Mouse (Mus musculus): ENCODE measurements around the gene Fam83d. TPM values are rescaled to one million over a fixed set of nuclear protein-coding genes. Genes with fewer than 3 reads are reported as not detected.
A peak's percentile ranks its signal among the peaks of the same experiment; 100 is the strongest.
"Not testable (repeated sequence)": the region's sequence is repeated elsewhere in the genome, so short reads cannot be mapped to it uniquely, and the experiment has no call there.

Fam83d gene
- under 1 TPM; 0.32 to 0.53 TPM for polyA plus RNA-seq (2017; shearing (Covaris generic))

DNA sequence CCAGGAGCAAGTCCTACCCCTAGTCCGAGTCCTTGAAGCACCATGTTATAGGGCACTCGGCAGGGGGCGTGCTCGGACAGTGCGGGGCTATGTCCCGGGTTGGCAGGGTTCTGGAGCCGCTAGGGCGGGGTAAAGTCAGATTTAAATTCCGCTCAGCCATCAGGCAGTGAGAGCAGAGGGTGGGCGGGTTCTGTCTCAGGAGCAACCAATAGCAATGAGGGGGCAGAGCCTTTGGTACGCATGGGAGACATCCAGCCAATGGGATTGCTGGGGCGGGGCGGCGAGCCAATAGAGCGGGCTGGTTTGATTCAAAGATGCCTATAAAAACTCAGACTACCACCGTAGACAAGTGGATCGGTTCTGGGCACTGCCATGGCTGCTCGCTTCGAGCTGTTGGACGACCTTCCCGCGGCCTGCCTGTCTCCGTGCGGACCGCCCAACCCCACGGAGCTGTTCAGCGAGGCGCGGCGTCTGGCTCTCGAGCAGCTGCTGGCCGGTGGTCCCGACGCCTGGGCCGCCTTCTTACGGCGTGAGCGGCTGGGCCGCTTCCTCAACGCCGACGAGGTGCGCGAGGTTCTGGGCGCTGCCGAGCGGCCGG lies at the start of gene Fam83d:
Fam83d (plus strand) TSS at position 352 of the 598 bp plus-strand sequence.
- ATAC-seq: peak; percentile 98

DNA sequence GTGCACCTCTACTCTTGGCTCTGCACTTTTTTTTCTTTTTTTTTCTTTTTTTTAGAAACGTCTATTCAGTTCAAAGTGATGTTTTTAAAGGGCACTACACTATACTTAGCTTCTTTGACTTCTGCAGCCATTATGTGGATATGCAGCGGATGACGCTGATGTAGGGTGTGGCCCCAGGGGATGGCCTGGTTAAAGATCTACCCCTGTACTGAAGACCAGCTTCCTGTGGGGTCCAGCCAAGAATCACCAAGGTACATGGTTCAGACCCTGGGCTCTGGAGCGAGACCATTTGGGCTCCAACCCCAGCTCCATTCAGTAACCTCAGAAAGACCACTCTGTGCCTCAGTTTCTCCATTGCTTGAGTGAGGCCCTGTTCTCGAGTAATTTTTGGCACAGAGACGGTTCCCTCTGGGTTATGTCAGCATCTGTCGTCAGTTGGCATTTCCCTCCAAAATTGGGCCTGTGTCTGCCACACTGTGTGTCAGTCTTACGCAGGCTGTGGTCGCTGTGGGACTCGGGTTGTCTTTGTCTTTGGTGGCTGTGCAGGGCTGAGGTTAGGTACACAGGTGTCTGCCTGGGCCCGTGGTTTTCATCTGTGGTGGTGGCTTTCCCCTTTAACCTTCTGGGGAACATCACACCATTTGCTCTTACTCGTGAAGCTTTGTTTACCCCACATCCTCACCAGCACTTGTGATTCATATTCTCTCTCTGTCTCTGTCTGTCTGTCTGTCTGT lies 48.9 kb upstream of the Fam83d start:
- ATAC-seq: peak; percentile 76

DNA sequence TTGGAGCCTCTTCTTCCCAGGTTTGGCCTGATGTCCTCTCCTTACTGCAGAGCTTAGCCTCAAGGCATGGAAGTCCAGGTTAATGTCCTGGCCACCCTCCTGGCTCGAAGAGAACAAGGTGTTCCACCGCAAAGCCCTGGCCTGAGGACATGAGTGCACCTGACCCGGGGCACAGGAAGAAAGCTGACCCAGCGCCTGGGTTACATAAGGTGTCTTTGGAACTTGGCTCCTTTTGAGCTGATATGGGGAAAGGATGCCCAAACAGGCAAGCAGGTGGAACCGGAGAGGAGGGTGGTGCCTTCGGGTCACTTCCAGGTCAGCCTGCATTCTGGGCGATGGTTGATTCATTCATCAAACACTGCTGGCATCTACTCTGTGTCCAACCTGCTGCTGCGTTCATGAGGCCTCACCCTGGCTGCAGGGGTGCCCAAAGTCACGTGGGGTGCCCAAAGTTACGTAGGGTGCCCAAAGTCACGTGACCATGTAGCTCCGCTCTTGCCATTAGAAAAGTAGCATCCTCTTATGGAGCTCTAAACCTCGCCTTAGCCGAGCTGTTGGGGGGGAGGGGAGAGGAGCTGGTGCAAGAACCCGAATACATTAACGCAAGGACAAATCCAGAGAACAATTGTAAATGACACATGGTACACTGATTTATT lies 47.0 kb upstream of the Fam83d start:
- no peak for ATAC-seq

DNA sequence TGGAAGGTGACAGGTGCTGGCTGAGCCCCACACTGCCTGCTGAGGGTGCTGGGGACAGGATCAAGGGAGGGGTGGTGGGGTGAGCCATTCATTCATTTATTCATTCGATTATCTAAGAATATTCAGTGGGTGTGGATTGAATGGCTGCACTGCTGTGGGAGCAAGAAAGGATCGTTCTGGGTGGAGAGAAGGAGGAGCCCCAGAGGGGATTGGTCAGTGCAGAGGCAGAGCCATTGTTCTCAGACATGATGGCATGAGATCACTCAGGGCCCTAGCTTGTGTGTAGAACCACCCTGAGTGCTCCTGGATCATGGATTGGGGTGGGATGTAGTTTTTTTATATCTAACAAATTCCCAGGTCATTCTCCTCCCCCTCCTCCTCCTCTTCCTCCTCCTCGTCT lies 46.4 kb upstream of the Fam83d start:
- no peak for ATAC-seq

DNA sequence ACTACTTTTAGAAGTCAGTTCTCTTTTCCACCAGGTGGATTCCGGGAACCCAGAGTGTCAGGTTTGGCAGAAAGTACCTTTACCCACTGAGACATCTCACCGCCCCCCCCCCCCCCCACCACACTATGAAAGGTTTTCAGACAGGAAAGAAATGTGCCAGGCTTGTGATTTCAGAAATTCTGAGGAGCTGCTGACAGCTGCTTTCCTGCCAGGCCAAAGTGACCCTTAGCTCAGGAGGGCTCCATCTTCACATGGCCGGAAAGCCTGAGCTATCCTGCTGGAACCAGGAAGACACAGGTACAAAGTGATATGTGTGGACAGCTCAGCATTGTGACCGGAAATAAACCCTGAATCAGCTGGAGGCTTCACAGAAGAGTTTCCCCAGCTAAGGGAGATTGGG lies 45.8 kb upstream of the Fam83d start:
- no peak for ATAC-seq

DNA sequence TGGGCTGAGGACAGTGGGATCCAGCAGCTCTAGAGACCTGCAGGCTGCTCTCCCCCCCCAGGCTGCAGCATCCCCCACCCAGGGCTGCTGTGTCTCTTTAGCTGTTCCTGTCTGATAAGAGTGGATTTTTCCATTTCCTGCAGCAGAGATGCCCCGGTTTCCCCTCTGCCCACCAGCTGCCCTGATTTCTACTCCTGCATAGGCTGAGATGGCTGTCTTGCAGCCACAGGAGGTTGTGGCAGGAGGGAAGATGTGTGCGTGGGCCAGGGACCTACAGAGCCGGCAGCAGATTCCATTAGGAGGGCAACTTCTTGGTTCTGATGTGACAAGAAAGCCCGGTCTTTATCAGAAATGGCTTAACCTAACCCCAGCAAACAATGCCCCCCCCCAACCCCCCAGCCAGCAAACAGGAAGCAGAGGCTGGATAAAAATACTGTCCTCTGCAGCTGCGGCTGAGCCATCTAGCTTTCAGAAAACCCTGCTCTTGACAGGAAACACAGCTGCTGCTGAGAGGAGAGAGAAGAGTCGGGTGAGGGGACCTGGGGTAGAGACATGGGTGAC lies 44.8 kb upstream of the Fam83d start:
- ATAC-seq: peak; percentile 38

DNA sequence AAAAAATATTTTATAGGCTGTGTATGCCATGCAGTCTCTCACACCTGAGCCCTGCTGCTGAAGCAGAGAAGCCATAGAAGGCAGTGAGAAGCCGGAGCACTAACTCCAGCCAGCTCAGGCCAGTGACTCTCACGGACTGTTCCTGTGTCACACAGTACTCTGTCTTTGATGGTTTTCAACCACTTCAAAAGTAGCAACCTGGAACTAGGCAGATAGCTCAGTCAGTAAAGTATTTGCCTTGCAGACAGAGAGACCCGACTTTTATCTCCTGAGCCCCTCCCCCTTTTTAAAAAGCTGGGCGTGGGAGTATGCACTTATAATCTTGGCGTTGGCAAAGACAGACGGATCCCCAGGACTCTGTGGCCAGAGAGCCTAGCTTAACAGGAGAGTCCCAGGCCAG lies 44.1 kb upstream of the Fam83d start:
- peak; percentile 6 for ATAC-seq

DNA sequence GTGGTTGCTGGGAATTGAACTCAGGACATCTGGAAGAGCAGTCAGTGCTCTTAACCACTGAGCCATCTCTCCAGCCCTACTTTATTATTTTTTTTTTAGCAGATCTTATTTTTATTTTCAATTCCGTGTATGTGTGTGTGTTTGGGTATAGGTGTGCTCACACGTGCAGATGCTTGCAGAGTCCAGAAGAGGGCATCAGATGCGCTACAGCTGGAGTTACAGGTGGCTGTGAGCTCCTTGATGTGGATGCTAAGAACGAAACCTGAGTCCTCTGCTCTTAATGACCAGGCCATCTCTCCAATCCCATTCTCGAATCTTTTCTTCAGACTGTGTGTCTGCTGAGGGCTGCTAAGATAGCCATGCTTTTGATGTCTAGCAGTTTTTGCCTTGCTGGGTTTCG lies 41.6 kb upstream of the Fam83d start:
- no peak for ATAC-seq

DNA sequence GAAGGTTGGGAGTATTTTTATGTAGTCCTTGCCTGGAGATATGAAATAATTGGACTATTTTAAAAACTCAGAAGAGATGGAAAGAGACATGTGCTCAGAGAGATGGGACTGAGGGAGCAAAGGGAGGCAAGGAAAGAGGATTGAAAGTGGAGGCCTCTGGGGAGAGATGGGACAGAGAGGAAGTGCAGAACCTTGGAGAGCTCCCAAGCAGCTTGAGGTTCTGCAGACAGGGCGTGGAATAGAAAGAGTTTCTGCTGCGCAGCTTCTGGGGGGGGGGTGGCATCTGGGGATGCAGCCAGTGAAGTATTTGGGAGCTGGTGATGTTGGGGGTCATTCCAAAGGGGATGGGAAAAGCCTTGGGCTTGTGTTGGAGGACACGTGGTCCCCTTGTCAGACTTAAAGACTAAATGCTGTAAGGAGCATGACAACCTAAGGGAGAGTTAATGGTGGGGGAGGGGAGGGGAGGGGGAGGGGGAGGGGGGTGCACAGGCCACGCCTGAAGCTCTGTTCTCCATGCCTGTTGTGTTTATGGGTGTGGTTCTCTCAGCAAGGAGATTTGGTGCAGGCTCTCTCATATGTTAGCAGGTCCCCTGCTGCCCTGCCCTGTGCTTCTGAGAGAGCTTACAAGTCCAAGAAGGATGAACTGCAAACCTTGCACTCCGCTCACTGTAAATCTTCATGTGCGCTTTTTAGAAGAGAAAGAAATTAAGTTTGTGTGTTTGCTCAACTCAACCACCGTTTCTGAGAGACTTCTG lies 39.7 kb upstream of the Fam83d start:
- no peak for ATAC-seq

DNA sequence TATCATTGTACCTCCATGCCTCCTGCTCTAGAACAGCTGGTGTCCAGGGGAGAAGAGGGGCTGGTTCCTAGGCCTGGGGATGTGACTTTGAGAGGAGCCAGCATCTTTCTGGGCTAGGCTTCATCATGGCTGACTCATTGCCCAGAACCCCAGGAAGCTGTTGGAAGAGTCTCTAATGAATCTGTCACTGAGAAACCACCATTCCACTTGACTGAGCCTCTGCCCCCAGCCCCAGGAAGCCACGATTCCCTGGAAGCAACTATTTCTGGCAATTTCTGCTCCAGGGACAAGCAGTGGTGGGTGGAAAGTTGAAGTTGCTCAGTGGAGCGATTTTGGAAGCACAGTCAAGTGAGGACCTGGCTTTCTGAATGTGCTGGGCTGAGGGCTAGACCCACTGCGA lies 37.0 kb upstream of the Fam83d start:
- no peak for ATAC-seq

DNA sequence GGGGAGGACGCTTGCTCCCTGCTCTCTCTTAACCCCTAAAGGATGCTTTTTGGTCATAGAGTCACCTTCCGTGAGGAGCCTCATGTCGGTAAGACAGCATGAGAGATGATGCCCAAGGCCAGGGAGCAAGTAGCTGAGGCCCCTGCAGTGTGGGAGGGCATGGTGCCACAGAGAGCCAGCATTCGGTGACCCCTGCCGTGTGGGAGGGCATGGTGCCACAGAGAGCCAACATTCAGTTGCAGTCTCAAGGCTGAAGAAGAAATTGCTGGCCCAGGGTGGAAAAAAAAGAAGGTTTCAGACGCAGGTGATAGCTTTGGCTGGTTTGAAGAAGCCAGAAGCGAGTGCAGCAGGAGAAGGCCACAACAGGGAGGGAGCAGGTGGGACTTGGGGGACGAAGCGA lies 35.4 kb upstream of the Fam83d start:
- no peak for ATAC-seq

DNA sequence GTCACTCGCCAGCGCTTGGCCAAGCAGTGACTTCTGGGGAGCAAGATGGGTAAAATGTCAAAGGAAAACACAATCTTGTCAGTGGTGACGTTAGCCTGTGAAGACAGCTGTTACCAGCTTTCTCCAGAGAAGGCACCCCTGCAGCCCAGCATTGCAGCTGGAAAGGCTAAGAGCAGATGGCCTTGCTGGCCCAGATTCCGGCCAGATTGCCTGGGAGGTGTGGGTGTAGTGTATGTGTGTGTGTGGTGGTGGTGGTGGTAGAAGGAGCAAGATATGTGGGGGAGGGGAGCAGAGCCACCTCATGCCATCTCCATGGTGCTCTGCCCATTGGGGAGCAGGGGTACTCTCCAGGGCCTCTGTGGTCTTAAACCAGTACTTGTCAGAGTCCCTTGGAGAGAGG lies 34.8 kb upstream of the Fam83d start:
- no peak for ATAC-seq

DNA sequence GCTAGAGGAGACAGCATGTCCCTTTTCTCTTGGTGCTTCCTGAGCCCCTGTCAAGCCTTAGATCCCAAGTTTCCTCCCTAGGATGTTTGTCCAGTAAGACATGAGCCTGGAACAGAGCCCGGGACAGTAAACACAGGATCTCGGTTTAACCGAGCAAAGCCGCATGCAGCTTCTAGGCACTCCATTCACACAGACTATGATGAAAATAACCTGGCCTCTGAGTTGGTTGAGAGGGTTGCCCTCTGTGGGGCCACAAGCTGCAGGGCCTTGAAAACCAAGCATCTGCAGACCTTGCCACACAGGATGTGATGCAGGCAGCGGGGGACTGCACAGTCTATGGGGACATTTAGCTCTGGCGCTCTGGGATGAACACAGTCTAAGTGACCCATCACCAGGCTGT lies 34.0 kb upstream of the Fam83d start:
- ATAC-seq: peak; percentile 64

DNA sequence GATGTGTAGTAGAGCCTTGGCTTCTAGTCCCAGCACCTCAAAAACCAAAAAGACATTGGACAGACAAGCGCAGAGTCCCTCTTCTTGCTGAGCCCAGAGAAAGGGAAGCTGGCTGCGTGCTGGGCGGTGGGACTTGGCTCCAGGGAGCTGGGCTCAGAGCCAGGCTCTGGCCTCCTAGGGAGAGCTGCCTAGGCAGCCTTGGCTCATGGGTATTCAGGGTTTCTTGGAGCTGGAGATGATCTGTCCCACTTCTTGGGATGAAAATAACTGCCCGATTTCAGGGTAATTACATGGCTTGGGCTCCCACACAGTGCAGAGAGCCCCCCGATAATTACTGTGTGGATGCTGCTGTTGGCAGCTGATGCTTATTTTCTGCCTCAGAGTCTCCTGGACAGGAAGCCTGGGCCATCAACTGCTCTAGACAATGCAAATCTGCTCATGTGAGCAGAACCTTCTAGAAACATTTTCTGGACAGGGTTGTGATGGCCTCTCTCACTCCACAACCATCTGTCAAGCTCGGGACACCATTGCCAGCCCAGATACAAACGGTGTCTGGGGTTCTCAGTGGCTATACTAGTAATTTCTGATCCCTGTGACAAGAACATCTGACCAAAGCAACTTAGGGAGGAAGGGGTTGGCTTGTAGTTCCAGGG lies 33.3 kb upstream of the Fam83d start:
- ATAC-seq: no peak

DNA sequence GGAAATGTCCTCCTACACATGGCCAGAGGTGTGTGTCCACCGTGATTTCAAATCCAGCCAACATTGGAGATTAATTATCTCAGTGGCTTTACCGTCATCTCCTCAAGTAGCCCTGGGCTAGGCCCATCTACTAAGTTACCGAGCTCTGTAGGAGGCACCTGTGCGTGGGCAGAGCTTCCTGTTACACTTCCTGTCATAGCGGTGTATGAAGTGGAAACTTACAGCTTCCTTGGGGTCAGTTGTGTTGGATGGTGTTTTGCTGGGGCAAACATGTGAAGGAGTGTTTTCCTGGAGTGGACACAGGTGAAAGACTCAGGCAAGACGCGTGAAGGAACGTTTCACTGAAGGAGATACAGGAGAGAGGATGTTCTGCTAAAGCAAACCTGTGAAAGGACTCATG lies 32.6 kb upstream of the Fam83d start:
- peak; percentile 85 for ATAC-seq

DNA sequence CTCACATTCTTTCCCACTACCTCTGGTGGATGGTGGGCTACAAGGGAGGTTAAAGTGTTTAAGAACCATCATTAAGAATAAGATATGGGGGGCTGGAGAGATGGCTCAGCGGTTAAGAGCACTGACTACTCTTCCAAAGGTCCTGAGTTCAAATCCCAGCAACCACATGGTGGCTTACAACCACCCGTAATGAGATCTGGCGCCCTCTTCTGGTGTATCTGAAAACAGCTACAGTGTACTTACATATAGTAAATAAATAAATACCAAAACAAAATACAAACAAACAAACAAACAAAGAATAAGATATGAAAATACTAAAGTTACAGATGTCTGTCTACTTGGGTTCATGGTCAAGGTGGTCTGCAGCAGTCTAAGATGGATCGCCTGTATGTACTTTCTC lies 31.6 kb upstream of the Fam83d start:
- ATAC-seq: not testable (repeated sequence)

DNA sequence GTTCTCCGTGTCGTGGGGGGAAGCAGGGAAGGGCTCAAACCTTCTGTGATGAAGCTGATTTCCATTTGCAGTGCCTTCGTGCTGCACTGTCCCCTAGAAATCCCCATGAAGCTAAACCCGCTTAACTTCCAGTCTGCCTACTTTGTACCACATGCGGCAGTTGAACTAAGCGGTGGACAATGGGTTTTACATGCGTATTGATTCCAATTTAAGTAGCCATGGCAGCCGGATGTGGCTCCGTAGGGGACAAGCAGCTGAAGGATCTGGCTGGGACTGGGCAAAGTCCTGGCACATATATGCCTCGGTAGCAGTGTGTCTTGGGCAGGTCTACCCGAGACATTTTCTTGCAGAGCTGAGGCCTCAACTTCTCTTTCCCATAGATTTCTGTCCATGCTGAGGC lies 29.3 kb upstream of the Fam83d start:
- no peak for ATAC-seq

DNA sequence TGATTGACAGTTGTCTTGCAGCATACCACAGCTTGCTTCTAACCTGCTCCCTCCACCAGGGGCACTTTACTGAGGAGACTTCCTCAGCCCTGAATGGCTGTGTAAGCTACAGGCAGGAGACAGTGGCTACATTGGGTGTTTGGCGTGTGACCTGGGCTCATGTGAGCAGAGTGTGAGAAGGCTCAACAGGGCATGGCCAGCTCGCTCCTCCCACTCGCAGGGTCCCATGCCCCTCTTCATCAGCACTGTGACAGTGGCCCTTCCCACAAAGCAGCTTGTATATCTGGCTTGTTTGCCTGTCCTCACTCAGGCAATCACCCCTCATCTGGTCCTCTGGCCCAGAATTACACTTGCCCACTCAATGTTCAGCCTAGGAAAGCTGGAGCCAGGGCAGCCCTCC lies 28.8 kb upstream of the Fam83d start:
- no peak for ATAC-seq

DNA sequence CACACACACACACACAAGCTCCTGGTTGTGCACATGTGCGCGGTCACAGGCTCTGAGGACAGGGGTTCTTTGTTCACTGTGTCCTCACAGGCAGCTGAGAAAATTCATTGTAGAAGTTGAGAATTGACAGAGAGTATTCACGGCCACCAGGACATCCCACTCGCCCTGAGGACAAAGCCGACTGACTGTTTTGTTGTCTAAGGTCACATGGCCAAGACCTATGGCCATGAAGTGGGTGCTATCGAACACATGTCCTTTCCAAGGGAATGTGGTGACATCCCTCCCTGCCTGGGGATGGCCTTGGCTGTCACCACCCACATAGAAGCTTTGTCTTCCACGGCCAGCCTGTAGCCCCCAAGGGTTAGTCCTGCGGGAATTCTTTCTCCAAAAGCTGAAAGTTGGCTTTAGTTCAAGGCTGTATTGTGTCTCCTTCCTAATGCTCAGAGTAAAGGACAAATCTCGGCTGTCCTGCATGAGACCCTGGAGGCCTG lies 26.8 kb upstream of the Fam83d start:
- ATAC-seq: no peak

DNA sequence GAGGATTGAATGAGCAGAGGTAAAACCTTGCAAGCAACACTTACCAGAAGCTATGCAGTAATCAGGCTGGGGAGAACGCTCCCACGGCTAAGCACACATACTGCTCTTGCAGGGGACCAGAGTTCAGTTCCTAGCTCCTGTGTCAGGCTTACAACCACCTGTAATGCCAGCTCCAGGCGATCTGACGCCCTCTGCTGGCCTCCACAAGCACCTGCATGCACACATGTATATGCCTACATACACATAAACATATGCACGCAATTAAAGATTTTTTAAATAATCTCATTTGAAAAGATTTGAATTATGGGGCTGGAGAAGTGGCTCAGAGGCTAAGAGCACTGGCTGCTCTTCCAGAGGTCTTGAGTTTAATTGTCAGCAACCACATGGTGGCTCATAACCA lies 25.5 kb upstream of the Fam83d start:
- no peak for ATAC-seq

DNA sequence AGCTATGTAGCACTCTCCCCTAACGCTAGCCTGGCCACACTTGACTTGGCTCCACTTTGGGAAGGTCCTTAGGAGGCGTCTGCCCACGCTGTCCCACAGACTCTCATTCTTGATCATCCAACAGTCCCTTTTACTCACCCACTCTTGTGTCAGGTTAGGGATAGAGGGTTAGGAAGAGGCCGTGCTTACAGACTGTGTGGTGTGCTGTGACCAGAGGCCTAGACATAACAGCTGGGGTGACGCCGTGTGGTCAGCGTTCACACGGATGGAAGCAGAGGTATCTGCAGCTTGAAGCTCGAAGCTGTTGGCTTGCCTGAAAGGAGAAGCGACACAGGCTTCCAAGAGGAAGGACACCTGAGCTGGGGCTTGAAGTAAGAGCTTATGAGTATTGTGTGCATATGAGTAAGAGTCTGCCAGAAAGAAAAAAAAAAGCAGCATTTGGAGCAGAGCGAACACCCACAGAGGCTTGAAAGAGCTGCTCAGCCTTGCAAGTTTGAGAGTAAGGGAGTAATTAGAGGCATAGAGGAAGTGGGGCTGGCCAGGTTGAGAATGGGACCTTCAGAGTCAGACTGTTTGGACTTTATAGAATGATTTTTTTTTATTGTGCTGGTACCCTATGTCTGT lies 24.3 kb upstream of the Fam83d start:
- ATAC-seq: peak; percentile 22

DNA sequence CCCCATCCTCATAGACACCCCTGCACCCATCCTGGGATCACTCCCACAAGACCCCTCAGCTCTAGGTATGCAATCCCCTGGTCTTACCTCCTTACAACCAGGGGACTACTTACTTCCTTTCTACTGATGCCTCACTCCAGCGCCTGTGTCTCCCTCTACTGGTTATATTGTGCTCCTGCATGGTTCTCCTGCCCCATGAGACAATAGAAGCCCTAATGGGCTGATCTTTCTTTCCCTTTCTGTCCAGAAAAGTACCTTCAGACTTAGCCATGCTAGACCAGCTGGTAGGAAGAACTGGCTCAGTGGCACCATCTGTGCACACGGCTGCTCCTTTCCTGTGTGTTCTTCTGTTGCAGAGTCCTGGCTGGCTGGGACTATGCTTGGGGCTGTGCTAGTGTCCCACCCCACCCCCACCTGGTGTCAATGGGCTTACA lies 22.8 kb upstream of the Fam83d start:
- ATAC-seq: peak; percentile 86
